Mouse (Mus musculus) lung, embryonic 14.5 days (tissue): ENCODE measurements around the gene Ksr1. TPM values are rescaled to one million over a fixed set of nuclear protein-coding genes. Genes with fewer than 3 reads are reported as not detected.

Source experiments
- ATAC-seq: fragments of 200-750 bp; cut with Nextera tagmentation; 2 replicates; pipeline ENCODE4 v1.8.0; 2017; ENCODE audit warnings: mild to moderate bottlenecking, moderate TSS enrichment, moderate library complexity; ENCODE audit not compliant: insufficient read depth
- DNase-seq: peaks from one replicate; pipeline ENCODE4 v3.0.0-alpha.2; 2015
- H3K27ac ChIP-seq: fragments of 300-500 bp; sonication (generic); 2 replicates; pipeline ENCODE4 v1.5.1; 2014; ENCODE audit warnings: low read depth, mild to moderate bottlenecking, moderate library complexity
- H3K27me3 ChIP-seq: fragments of 300-500 bp; sonication (generic); 2 replicates; pipeline ENCODE4 v1.6.1; 2014; ENCODE audit warnings: low read length, control low read depth; ENCODE audit not compliant: insufficient read depth
- H3K36me3 ChIP-seq: fragments of 300-500 bp; sonication (generic); 2 replicates; pipeline ENCODE4 v1.6.1; 2014; ENCODE audit warnings: control low read depth; ENCODE audit not compliant: insufficient read depth
- H3K4me1 ChIP-seq: fragments of 300-500 bp; sonication (generic); 2 replicates; pipeline ENCODE4 v1.6.1; 2014; ENCODE audit warnings: antibody characterized with exemption, control low read depth; ENCODE audit not compliant: insufficient read depth
- H3K4me2 ChIP-seq: fragments of 300-500 bp; sonication (generic); 2 replicates; pipeline ENCODE4 v1.6.1; 2014; ENCODE audit warnings: mild to moderate bottlenecking
- H3K4me3 ChIP-seq: fragments of 300-500 bp; sonication (generic); 2 replicates; pipeline ENCODE4 v1.5.1; 2014; ENCODE audit warnings: low read depth, low read length
- H3K9ac ChIP-seq: fragments of 300-500 bp; sonication (generic); 2 replicates; pipeline ENCODE4 v1.6.1; 2014
- H3K9me3 ChIP-seq: fragments of 300-500 bp; sonication (generic); 2 replicates; pipeline ENCODE4 v1.6.1; 2016; ENCODE audit warnings: low read depth, low read length, control low read depth
- CTCF ChIP-seq: IDR thresholded peaks from 2 replicates; pipeline ENCODE4 v1.5.1; 2016; ENCODE audit warnings: antibody characterized with exemption, low read depth
- WGBS: fragments of 180-500 bp; shearing (Covaris S2); extraction: QIAGEN DNeasy Blood & Tissue Kit; methylation state at CpG from one replicate; pipeline ENCODE4 v1.1.7; 2014; 5-methylcytosine and 5-hydroxymethylcytosine counted together
- polyA plus RNA-seq: library from polyadenylated mRNA; unstranded; fragments of >200 nt; fragmentation: Nextera tagmentation; extraction: Ambion mirVana; gene quantifications from 2 replicates; pipeline ENCODE4 v1.2.1, GENCODE M21; 2014

Ksr1 gene
- polyA plus RNA-seq, 1 experiment from 2014 or later = 5.1 TPM

DNA sequence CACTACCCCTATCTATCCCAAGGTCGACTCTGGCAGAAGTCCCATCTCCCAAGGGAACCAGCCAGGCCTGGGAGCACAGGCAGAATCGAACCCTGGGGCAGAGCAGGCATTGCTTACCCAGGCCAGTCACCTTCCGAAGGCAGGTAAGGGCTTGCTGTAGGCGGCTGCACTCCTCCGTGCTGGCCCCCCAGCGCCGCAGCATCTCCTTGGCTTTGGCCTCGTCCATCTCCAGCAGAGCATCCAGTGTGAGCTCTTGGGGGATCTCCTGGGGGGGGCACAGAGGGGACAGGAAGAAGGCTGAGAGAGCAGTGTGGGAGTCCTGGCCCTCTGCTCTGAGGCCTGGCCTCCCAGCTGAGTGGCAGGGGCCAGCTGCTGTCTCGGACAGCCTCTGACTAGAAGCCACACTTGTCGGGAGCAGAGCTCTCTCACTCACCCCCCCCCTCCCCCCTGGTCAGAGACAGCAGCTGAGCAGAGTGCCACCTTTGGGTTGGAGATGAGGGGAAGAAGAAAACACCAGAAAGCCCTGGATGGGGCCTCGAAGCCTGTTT lies 99.0 kb downstream of the Ksr1 start:
- TF ChIP-seq CTCF = no peak
- Histone ChIP-seq H3K27ac (no peak overlapping the region), H3K9ac (no peak overlapping the region), H3K4me2 (no peak overlapping the region), H3K4me1 (no peaks in the 10 kb centered on the region), H3K27me3 (no peaks in the 10 kb centered on the region), H3K4me3 (no peak overlapping the region), H3K9me3 (no peaks in the 10 kb centered on the region), H3K36me3 (peaks cover 20% of the 10 kb centered on the region; the same call in 1 of the 2 replicates)
- DNase-seq (no peak), ATAC-seq (no peak)
- 62% methylated on average over 11 of the region's 11 CpGs for WGBS

DNA sequence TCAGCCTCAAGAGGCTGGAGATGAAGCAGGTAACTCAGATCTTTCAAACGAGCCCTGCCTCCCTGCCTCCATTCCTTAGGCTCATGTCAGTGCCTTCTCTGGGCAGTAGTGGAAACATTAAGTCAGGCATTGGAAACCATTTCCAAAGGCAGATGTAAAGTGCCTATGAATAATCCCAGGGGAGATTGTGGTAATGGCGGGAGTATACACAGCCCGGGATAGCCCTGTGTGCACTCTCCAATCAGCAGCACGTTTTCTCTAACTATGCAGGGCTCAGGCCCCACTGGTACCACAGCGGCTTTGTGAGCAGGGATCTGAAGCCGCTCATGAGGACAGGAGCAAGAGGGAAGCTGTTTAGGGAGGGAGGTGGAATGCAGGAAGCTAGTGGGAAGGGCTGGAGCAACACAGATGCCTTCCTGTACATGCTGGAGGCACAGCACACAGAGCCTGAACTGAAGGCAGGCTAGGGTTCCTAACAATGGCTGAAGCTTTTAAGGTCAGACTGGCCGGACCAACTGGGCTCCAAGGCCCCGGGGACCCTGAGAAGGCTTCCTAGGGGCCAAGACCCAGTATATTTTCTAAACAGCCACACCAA lies 99.5 kb downstream of the Ksr1 start:
- Histone ChIP-seq H3K4me2 (no peak overlapping the region), H3K27me3 (no peaks in the 10 kb centered on the region), H3K27ac (no peak overlapping the region; the same call in 1 of the 2 replicates), H3K9me3 (no peaks in the 10 kb centered on the region), H3K4me1 (no peaks in the 10 kb centered on the region), H3K9ac (no peak overlapping the region), H3K36me3 (peaks cover 24% of the 10 kb centered on the region; the same call in 1 of the 2 replicates), H3K4me3 (no peak overlapping the region)
- ATAC-seq = 0 out of 2 replicates have a peak, but pooled peaks have one; percentile 8
- no peak for DNase-seq
- 53% methylated on average over 8 of the region's 8 CpGs for WGBS
- no peak for TF ChIP-seq CTCF

DNA sequence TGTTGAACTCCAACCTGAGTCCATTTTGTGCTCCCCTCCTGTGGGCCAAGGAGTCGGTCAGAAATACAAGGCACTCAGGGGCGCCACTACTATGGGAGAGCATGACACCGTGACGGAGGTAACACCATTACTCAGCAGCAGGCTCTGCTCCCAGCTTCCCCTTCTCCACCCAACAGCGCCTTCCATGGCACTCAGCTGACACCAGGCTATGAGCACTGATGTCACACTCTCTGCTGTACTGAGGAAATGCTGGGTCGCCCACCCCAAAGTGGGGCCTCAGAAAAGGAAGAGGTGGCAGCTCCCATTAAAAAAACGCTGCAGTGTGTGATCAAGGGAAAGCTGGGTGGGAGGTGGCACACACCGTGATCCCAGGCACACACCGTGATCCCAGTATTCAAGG lies 101.0 kb downstream of the Ksr1 start:
- DNase-seq (no peak), ATAC-seq (no peak)
- Histone ChIP-seq H3K9me3 (no peaks in the 10 kb centered on the region), H3K4me1 (no peaks in the 10 kb centered on the region), H3K4me3 (no peak overlapping the region), H3K27ac (no peak overlapping the region), H3K9ac (no peak overlapping the region), H3K4me2 (no peak overlapping the region), H3K27me3 (no peaks in the 10 kb centered on the region), H3K36me3 (peaks cover 31% of the 10 kb centered on the region; the same call in 1 of the 2 replicates)
- 87% methylated on average over 9 of the region's 9 CpGs for WGBS
- TF ChIP-seq CTCF = no peak

DNA sequence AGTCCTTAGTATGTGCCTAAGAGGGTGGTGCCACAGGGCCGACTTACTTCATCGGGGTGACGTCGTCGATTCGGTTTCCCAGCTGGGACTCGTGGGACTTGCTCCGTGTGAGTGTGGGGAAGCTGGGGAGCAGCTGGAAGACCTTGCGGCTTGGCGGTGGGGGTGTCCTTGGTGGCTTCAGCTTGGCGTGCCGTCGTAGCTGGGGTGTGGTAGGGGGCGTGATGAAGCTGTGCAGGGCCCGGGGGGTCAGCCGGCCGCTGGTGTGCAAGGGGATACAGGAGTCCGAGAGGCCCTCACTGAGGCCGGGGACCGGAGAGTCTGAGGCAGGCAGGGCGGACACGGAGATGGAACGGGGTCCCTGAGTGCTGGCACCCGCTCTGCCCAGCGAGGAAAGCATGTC lies 101.4 kb downstream of the Ksr1 start:
- WGBS = 92% methylated on average over 25 of the region's 25 CpGs

DNA sequence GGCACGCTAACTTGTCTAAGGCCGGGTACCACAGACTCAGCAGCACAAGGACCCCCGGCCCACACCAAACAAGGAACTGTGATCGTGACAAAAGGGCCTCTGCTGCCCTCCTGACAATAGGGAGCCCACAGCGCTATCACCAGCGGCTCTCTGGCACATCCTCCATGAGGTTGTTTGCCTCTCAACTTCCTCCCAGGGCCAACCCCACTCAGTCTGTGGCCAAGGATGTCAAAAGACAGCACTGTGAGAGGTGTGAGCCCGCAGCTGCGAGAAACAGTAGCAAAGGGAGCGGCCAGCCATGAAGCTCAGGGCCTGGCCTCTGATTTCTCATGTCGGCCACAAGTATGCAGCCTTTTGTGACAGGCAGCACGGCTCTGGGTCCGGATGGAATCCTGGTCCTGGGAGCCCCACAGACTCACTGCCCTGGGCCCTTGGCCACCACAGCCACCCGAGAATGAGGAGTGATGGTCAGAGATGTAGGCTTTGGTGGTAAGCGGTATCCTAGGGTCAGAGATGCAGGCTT lies 104.2 kb downstream of the Ksr1 start:
- Histone ChIP-seq H3K4me1 (no peaks in the 10 kb centered on the region), H3K4me2 (no peak overlapping the region), H3K9me3 (no peaks in the 10 kb centered on the region), H3K27ac (no peak overlapping the region), H3K36me3 (peaks cover 31% of the 10 kb centered on the region; the same call in 1 of the 2 replicates), H3K4me3 (no peak overlapping the region), H3K9ac (no peak overlapping the region), H3K27me3 (no peaks in the 10 kb centered on the region)
- 61% methylated on average over 14 of the region's 14 CpGs for WGBS
- ATAC-seq (no peak), DNase-seq (no peak)
- TF ChIP-seq CTCF = no peak

More for the DNA sequence above, 101.4 kb downstream of the Ksr1 start:
- Histone ChIP-seq H3K27me3 (no peaks in the 10 kb centered on the region), H3K4me1 (no peaks in the 10 kb centered on the region), H3K36me3 (peaks cover 31% of the 10 kb centered on the region; the same call in 1 of the 2 replicates), H3K9me3 (no peaks in the 10 kb centered on the region), H3K27ac (no peak overlapping the region), H3K9ac (no peak overlapping the region), H3K4me3 (no peak overlapping the region), H3K4me2 (no peak overlapping the region)
- DNase-seq (no peak), ATAC-seq (no peak)
- no peak for TF ChIP-seq CTCF

DNA sequence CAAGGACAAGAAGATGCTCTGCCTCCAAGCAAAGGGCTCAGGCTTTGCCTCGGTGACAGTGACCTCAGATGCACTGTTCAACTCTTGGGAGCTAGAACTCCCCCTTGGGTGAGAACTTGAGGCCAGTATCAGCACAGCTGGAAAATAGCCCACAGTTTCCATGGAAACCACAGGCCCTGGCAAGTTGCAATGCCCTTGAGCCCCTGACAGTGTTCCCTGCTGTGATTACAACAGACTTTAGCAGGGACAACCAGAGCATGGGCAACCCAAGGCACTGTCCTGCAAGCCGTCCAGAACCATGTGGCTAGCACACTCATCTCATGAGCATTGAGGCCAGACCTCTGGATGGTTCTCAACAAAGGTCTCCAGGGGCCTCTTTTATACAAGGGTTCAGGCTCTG lies 106.7 kb downstream of the Ksr1 start:
- H3K27ac ChIP-seq = no peak overlapping the region
- no peaks in the 10 kb centered on the region for H3K4me1 ChIP-seq
- H3K27me3 ChIP-seq = no peaks in the 10 kb centered on the region
- H3K9ac ChIP-seq = no peak overlapping the region
- no peaks in the 10 kb centered on the region for H3K9me3 ChIP-seq
- no peak overlapping the region for H3K4me3 ChIP-seq
- H3K4me2 ChIP-seq = no peak overlapping the region
- WGBS = 33% methylated on average over 2 of the region's 2 CpGs
- ATAC-seq (no peak), DNase-seq (peak; percentile 57)
- H3K36me3 ChIP-seq = peaks cover 23% of the 10 kb centered on the region; the same call in 1 of the 2 replicates
- no peak for TF ChIP-seq CTCF

DNA sequence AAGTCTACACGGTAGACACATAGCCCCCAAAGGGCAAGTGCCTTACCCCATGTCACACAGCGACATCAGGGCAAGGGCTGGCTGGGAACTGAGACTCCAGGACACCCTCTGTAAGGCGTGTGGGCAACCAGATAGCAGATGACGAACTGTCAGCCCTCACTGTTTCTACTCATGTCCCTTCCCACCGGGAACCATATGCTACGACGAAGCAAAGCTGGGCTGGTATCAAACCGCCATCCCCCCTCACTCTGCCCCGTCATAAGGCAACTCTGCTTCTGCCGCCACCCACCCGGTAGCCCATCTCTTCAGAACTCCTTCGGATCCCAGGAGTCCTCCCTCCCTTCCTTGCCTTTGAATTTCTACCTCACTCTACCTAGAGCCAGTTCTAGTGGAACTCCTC lies 108.7 kb downstream of the Ksr1 start:
- no peaks in the 10 kb centered on the region for H3K27me3 ChIP-seq
- no peak overlapping the region for H3K4me2 ChIP-seq
- DNase-seq = no peak
- H3K27ac ChIP-seq = no peak overlapping the region
- no peak overlapping the region for H3K9ac ChIP-seq
- ATAC-seq = no peak
- H3K4me1 ChIP-seq = no peaks in the 10 kb centered on the region
- TF ChIP-seq CTCF = no peak
- H3K4me3 ChIP-seq = no peak overlapping the region
- H3K36me3 ChIP-seq = peaks cover 18% of the 10 kb centered on the region; the same call in 1 of the 2 replicates
- WGBS = 71% methylated on average over 12 of the region's 12 CpGs
- H3K9me3 ChIP-seq = no peaks in the 10 kb centered on the region
